Mouse (Mus musculus): ENCODE results near the gene Ap1m1.

DNA sequence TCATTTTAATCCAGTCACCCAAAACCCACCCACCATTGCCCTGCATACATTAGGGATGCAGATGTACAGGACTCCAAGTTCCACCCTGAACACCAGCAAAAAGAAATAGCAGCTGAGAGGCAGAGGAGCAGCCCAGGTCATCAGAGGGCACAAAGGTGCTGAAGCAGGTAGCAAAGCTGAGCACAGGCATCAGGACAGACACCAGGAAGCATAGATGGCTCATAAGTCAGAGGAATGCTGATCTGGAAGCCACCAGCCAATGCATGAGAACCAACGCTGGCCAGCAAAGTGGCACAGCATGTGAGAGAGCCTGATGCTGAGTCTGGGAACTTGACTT lies 18.1 kb downstream of the Ap1m1 start:
- TF ChIP-seq CTCF (IDR thresholded peaks at IDR 0.05; ENCODE audit: low read depth, low read length) (no peak), TAL1 (conservative IDR thresholded peaks at IDR 0.05; ENCODE audit: low read depth, low read length) (no peak), GATA1 (IDR thresholded peaks at IDR 0.05; ENCODE audit: borderline replicate concordance, low read length) (no peak), POLR2AphosphoS5 (IDR thresholded peaks at IDR 0.05; ENCODE audit: insufficient replicate concordance, low read depth, low read length) (no peak), GATA2 (IDR thresholded peaks at IDR 0.05; ENCODE audit: borderline replicate concordance, low read depth, low read length) (no peak)

Measured in G1E (cell line).